18 mouse cellular contexts compared by ENCODE assay signal in genomic region chr7:68788711-68789110, GRCm38 (mm10). TPM values are rescaled to one million over a fixed set of nuclear protein-coding genes. Genes with fewer than 3 reads are reported as not detected.
DNase-seq lines count a peak whose midpoint lies in the region; ATAC-seq lines count a peak whose summit lies in the region.
"Had no signal": no experiment of that assay in that cellular context is flagged by ENCODE, and none has a peak within 500 bp of the region (broad histone marks: within the 10 kb centered on the region; RNA-seq: fewer than 3 reads in every experiment).

No protein-coding gene starts in this region.

- H3K36me3 ChIP-seq in kidney, embryonic 15.5 days: no peaks in the 10 kb centered on the region
- H3K36me3 ChIP-seq: forebrain, embryonic 15.5 days; limb, embryonic 10.5 days; liver, embryonic 13.5 days; neural tube, embryonic 13.5 days had no signal

- H3K27me3 ChIP-seq in kidney, embryonic 15.5 days: no peaks in the 10 kb centered on the region
- H3K27me3 ChIP-seq: forebrain, embryonic 15.5 days; liver, embryonic 13.5 days; megakaryocyte, embryonic 14.5 days; neural tube, embryonic 13.5 days had no signal

- no peaks in the 10 kb centered on the region for H3K4me1 ChIP-seq in kidney, embryonic 15.5 days
- H3K4me1 ChIP-seq: forebrain, embryonic 15.5 days; limb, embryonic 10.5 days; liver, embryonic 13.5 days; megakaryocyte, embryonic 14.5 days; neural tube, embryonic 13.5 days had no signal

- H3K27ac ChIP-seq in kidney, embryonic 15.5 days: no peak overlapping the region
- H3K27ac ChIP-seq: forebrain, embryonic 15.5 days; heart, adult 2 months; limb, embryonic 10.5 days; liver, embryonic 13.5 days; neural tube, embryonic 13.5 days had no signal

- H3K9ac ChIP-seq in kidney, embryonic 15.5 days: no peak overlapping the region
- H3K9ac ChIP-seq: forebrain, embryonic 15.5 days; liver, embryonic 13.5 days; neural tube, embryonic 13.5 days had no signal

- no peak for ATAC-seq in kidney, embryonic 15.5 days (replicated peaks; ENCODE audit: low FRiP score)
- ATAC-seq: forebrain, embryonic 15.5 days; lung, postnatal 0 days had no signal

- H3K9me3 ChIP-seq in kidney, embryonic 15.5 days (replicated peaks): no peaks in the 10 kb centered on the region
- H3K9me3 ChIP-seq: forebrain, embryonic 15.5 days; limb, embryonic 10.5 days; liver, embryonic 13.5 days; megakaryocyte, embryonic 14.5 days; neural tube, embryonic 13.5 days had no signal

- WGBS in kidney, embryonic 15.5 days: 68% methylated on average over 3 of the region's 3 CpGs

- peak; percentile 15 for DNase-seq in gastrocnemius, adult 18-20 months (ENCODE audit: low spot score)
- DNase-seq in gastrocnemius, postnatal 25 days: no peak
- DNase-seq in kidney, adult 8-10 months: peak; percentile 3 to 23
- peak; percentile 51 for DNase-seq in adrenal gland, adult 2 months
- DNase-seq in adrenal gland, postnatal 36 days: peak; percentile 22 to 47
- no peak for DNase-seq in natural killer cell, adult 2 months (ENCODE audit: low spot score in 2 of 2)
- DNase-seq in liver: no peak
- DNase-seq: embryo, embryonic 11 days; heart, postnatal 36 days; liver, embryonic 13.5 days; right cerebral cortex, adult 18-20 months had no signal

- no peak overlapping the region for H3K4me3 ChIP-seq in kidney, embryonic 15.5 days (replicated peaks)
- H3K4me3 ChIP-seq: forebrain, embryonic 15.5 days; heart, adult 2 months; limb, embryonic 10.5 days; liver, embryonic 13.5 days; megakaryocyte, embryonic 14.5 days; neural tube, embryonic 13.5 days had no signal

- no peak overlapping the region for H3K4me2 ChIP-seq in kidney, embryonic 15.5 days
- H3K4me2 ChIP-seq: forebrain, embryonic 15.5 days; liver, embryonic 13.5 days; neural tube, embryonic 13.5 days had no signal

RNA-seq across cellular contexts. Expression of gene Arrdc4, which starts 39.7 kb away (rescaled TPM):
- total RNA-seq in gastrocnemius, adult 18-20 months (2021): 1 to 10 TPM; 3.3 to 6.2 TPM
- total RNA-seq in gastrocnemius, postnatal 25 days (2021): 1 to 10 TPM; 5.0 to 5.9 TPM
- 27.2 and 27.6 TPM in 2 replicates for polyA plus RNA-seq in kidney, embryonic 15.5 days (2015; fragmentation: Nextera tagmentation; extraction: Ambion mirVana)
- 10 to 100 TPM; 11.4 to 18.2 TPM for total RNA-seq in adrenal gland, adult 2 months (2021)
- polyA plus RNA-seq in adrenal gland, adult 2 months (2012; rRNA removed): 5.0 and 8.4 TPM in 2 replicates
- 10 to 100 TPM; 18.9 to 20.3 TPM for total RNA-seq in adrenal gland, postnatal 36 days (2021)

Comparison
In these comparisons a context has a peak if more than half of its experiments do, and no peak if none do; other contexts are left out.
1. DNase-seq: peak in gastrocnemius, adult 18-20 months (single experiment), kidney, adult 8-10 months (2 of 2), adrenal gland, adult 2 months (single experiment) and adrenal gland, postnatal 36 days (2 of 2); none in gastrocnemius, postnatal 25 days (single experiment), natural killer cell, adult 2 months (0 of 2) and liver (single experiment).